Mouse (Mus musculus) 416B (cell line): Measurements from ENCODE around the gene Ugcg.
A peak's percentile ranks its signal among the peaks of the same experiment; 100 is the strongest.
"Not testable (repeated sequence)": the region's sequence is repeated elsewhere in the genome, so short reads cannot be mapped to it uniquely, and the experiment has no call there.

Experiments
- DNase-seq: peaks from one replicate; pipeline ENCODE4 v3.0.0; 2011; ENCODE audit warnings: low read depth

Gene Ugcg

GRCm38 (mm10) chr4:59258771-59259170 is 69.7 kb downstream of the Ugcg start:
- DNase-seq, result no peak

GRCm38 (mm10) chr4:59259806-59260205 is 70.7 kb downstream of the Ugcg start:
- DNase-seq, result peak; percentile 52

- DNase-seq, result peak; percentile 83
Observed at GRCm38 (mm10) chr4:59260871-59261515, 71.9 kb downstream of the Ugcg start.

DNA sequence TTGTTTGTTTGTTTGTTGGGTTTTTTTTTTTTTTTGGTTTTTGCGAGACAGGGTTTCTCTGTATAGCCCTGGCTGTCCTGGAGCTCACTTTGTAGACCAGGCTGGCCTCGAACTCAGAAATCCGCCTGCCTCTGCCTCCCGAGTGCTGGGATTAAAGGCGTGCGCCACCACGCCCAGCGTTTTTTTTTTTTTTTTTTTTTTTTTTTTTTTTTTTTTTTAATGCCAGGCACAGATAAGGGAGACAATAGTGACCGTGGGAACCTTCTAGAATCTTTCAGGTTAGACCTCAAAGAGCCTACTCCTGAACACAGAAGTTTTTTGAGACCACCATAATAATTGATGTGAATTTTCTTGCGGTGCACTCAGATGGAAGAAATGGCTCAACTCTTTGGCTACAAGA is 72.5 kb downstream of the Ugcg start:
- DNase-seq, result not testable (repeated sequence)

- DNase-seq, result no peak
Observed at GRCm38 (mm10) chr4:59262156-59262555, 73.1 kb downstream of the Ugcg start.

DNA sequence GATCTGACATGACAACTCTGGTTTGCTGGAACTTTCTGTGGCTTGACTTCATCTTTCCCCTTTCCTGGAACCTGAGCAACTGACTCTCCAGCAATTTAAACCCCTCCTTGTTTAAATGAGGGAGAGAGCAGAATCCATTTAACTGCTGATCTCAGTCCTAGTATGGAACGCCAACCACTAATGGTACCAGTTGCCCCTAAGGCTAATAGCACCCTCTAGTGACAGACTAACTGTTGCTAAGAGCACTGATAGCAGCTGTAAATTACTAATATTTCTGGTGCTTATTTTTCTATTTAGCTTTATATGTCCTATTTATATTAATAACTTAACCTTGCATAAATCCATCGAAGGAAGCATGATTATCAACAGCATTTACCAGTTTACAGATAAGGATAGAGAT is 74.4 kb downstream of the Ugcg start:
- DNase-seq, result peak; percentile 60

GRCm38 (mm10) chr4:59264611-59265095 is 75.6 kb downstream of the Ugcg start:
- no peak for DNase-seq

GRCm38 (mm10) chr4:59265182-59265581 is 76.1 kb downstream of the Ugcg start:
- peak; percentile 81 for DNase-seq

GRCm38 (mm10) chr4:59265631-59266030 is 76.6 kb downstream of the Ugcg start:
- peak; percentile 94 for DNase-seq
